Mouse (Mus musculus): ENCODE results near the gene Eif4ebp2.

The Eif4ebp2 gene

DNA sequence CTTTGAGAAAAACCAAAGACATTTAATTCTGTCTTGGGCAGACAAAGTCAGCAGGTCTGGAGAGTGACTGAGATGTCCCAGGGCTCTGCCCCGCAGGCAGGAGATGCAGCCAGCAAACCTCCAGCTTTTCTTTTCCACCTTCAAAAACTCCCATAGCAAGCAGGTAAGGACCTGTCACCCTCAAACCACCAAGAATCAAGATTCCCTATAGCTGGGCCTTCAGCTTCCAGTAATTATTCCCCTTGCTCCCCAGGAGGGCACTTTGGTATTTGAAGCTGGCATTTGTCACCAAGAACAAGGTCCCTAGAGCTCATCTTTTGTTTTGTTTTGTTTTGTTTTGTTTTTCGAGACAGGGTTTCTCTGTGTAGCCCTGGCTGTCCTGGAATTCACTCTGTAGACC lies 35.4 kb downstream of the Eif4ebp2 start:
- DNase-seq: no peak

DNA sequence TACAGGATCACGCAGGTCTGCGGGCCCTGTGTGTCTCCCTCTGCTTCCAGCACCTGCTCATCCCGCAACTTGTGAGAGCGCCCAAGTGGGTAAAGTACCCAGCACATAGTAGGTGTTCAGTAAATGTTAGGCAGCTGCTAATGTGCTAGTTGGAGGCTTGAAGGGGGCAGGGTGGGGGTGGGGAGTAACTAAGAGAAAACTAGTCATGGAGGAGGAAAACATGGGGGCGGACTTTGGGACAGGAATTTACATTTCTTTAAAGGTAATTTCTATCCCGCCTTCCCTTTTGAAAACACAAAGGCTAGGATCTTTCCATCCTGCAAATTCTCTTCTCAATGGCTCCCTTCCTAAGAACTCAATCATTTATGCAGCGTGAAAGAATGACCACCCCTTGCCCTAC lies 35.9 kb downstream of the Eif4ebp2 start:
- no peak for DNase-seq

DNA sequence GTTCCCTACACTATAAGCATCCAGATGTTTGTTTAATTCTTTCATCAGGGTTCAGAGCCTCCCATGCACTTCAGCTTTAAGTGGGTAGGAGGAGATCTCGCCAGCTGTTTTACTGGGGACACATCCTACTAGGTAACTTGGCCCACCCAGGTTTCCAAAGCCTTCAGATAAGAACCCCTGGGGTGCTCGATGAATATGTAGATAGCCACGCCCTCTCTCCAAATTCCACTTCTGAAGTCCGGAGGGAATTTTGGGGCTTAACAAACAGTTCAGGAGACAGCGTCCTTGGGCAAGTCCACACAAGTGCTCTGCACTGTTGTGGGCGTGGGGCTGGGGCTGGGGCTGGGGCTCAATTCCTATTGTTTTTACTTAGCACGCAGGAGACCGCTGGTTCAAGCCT lies 36.6 kb downstream of the Eif4ebp2 start:
- no peak for DNase-seq

DNA sequence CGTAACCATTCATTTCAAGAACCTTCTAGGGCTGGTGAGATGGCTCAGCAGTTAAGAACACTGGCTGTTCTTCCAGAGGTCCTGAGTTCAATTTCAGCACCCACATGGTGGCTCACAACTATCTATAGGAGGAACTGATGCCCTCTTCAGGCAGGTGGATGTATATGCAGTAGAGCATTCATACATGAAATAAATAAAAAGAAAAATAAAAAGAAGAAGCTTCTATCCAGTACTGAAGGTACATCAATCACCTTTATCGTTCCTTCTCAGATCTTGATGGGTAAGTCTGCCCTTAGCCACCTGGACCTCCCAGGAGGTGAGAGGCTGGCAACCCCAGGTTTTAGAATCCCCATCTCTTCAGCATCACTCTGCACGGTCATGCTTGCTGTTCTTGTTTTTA lies 37.2 kb downstream of the Eif4ebp2 start:
- DNase-seq: no peak

DNA sequence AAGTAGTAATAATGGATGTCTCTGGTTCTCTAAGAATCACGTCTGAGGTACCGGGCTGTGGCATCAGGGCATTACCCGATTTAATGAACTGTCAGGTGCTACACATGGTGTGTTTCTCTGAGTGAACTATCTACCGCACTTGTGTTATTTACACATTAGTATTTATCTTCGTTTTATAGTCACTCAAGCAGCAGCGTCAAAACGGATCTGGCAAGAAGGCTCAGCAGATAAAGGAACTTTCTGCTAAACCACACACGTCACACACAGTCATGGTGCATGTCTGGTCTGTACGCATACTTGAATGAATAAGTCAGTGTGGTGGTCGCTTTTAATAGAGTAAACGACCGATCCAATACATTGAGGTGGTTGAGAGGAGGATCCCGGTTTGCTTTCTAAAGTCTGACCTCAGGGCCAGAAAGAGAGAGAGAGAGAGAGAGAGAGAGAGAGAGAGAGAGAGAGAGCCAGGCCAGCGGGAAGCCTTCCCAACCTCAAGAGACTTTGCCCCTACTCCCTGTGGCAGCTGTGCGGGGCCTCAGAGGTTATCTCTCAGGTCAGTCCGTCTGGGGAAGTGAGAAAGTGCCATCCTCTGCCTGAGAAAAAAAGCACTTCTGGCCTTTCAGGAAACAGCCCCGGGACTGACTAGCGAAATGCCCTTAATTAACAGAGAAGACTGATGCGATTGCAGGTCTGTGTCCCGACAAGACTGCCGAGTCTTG lies 39.4 kb downstream of the Eif4ebp2 start:
- no peak for DNase-seq

DNA sequence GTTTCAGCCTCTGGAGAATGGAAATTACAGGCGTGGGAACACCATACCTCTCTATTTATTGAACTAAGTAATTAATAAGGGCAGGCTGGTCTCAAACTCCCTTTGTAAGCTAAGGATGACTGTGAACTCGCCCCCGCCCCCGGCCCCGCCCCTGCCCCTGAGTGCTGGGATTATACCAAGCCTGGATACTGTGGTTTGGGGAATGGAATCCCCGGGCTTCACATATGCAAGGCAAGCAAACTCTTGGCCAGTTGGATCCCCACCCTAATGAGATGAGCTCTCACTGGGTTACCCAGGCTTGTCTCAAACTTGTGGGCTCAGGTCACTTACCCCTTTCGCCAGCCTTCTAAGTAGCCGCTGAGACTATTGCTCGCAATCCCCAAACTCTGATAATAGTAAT lies 42.3 kb downstream of the Eif4ebp2 start:
- DNase-seq: no peak

DNA sequence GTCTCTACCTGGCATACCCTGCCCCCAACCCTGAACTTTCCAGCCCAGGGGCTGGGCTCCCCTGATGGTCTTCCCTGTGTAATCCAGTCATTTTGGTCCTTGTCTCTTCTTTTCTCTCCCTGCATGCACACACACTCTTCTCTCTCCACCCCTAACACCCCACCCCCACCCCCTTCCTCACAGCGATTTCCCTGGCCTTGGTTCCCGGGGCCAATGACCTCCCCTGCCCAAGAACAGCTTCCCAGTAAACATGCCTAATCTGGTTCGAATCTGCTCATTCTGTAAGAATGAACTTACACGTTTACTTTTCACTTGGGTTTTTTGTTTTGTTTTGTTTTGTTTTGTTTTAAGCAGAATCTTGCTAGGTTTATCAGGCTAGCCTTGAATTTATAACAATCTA lies 42.7 kb downstream of the Eif4ebp2 start:
- no peak for DNase-seq

DNA sequence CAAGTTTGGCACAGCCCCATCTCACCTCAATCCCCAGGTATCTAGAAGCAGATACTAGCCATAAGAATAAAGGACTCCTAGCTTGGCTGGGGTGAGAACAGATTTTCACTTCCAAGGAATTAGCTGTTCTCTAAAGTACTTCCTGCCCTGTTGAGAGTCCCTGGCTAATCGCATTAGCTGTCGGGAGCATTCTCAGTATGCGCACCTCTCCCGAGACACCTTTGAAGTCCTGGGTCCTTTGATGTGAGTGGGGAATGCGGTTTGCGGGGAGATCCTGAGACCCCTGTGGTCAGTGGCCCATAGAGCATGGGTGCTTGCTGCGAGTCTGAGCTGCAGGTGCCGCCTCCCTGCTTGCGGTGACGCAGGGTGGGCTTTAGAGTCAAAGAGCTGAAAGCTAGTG lies 46.5 kb downstream of the Eif4ebp2 start:
- no peak for DNase-seq

- DNase-seq: no peak
These were observed 49.5 kb downstream of the Eif4ebp2 start for GRCm38 (mm10) chr10:61402911-61403310.

GRCm38 (mm10) chr10:61402480-61402879 lies 50.0 kb downstream of the Eif4ebp2 start:
- DNase-seq: no peak

- no peak for DNase-seq
These were observed 52.1 kb downstream of the Eif4ebp2 start for GRCm38 (mm10) chr10:61400407-61400806.

GRCm38 (mm10) chr10:61399156-61399734 lies 53.2 kb downstream of the Eif4ebp2 start:
- DNase-seq: peak; percentile 35 to 36

GRCm38 (mm10) chr10:61398125-61398524 lies 54.3 kb downstream of the Eif4ebp2 start:
- DNase-seq: no peak

GRCm38 (mm10) chr10:61394476-61395136 lies 57.9 kb downstream of the Eif4ebp2 start:
- no peak for DNase-seq

- no peak for DNase-seq
These were observed 59.9 kb downstream of the Eif4ebp2 start for GRCm38 (mm10) chr10:61392584-61392983.

DNA sequence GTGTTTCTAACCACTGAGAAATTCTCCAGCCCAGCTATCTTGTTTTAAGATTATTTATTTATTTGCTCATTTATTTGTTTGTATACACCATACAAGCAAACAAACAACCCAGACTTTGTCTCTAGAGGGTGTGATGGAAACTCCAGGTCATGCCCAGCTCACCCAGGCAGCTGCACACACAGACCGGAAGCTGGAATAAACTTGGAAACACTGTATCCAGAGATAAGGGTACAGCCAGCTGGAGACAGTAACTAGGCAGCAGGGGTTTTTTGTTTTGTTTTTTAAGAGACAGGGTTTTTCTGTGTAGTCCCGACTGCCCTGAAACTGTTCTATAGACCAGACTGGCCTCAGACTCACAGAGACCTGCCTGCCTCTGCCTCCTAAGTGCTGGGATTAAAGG lies 62.3 kb downstream of the Eif4ebp2 start:
- no peak for DNase-seq

- DNase-seq: no peak
These were observed 63.4 kb downstream of the Eif4ebp2 start for GRCm38 (mm10) chr10:61389020-61389419.

DNA sequence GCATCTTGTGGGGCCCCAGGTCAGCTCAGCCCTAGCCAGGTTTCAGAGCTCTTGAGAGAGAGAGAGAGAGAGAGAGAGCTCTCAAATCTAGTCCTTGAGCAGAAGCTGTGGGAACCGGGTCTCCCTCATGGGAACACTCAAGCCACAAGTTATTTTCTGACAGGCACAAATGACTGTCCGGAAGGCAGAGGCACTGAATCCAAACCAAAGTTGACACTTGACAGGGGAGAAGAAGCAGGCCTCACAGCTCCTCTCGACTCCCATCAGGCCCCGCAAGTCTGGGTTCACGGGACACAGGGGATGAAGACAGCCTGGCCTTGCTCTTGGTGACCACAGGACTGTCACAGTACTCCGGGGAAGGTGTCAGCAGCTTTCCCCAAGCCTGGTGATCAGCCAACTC lies 66.2 kb downstream of the Eif4ebp2 start:
- no peak for DNase-seq

- no peak for DNase-seq
These were observed 67.3 kb downstream of the Eif4ebp2 start for GRCm38 (mm10) chr10:61385174-61385573.

GRCm38 (mm10) chr10:61383715-61384047 lies 68.8 kb downstream of the Eif4ebp2 start:
- DNase-seq: no peak

DNA sequence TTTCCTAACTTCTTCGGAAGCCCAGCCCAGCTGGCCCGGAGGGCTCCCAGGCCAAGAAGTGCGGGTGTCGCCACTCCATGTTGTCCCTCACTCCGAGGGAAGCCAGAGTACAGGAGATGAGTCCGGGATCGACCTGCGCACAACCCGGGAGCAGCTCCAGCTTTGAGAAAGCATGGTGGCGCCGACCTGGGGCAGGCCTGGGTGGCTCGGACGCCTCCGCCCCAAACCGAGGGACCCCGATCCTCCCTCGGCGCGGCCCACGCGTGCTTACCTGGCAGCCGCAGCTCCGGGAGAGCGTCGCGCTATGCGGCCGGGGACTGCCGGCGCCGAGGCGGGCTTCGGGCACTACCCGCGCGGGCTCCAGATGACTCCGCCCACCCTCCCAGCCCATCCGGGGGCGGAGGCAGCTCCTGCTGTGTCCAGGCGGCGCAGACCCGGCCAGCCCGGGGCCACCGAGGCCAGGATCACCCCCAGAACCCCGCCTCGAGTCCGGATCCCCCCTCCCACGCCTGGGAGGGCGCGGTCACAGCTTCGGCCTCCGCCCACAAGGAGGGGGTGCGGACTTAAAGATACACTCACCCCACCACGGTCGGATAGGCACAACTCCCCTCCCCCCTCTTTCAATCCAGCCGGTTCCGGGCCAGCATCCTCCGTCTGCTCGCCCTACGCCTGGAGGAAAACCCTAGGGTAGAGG lies 69.3 kb downstream of the Eif4ebp2 start, which contains the start of gene Pald1:
TSS of gene Pald1 (minus strand) at position 510 of the 694 bp plus-strand sequence.
- DNase-seq: peak; percentile 7 to 21

DNA sequence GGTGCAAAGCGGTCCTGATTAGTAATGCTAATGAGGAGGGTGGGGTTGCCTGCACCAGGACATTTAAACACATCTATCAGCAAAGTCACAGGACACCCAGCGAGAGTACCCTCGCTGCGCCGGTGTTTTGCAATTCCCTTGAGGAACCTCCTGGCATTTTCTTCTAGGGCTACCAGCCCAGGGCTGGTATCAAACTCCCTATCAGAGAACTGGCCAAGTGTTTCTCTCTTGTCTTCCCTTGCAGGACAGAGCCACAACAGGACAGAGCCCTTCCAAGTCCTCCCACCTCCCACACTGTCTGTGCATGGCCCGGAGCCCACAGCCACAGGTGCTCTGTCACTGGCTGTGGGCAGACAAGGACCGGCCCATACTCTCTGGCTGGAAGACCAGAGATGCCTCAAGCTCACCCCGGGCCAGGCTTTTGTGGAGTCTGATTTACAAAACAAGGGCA lies 70.2 kb downstream of the Eif4ebp2 start:
- DNase-seq: no peak

DNA sequence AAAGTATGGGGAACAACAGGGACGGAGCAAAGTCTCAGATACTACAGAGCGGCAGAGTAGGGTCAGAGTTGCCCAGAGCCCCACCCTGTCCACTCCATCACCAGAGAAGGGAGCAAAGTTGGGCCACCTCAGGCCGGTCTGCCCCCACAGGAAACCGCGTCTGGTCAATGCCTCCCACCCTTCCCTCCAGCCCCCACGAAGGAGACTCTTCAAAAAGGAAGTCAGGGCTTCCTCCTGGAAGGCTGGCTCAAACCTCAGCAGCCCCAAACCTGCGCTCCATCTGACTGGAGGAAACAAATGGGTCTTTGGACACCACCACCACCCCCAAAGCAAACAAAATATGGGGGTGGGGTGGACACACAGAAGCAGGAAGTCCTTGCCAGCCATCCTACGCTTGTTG lies 70.6 kb downstream of the Eif4ebp2 start:
- DNase-seq: no peak

DNA sequence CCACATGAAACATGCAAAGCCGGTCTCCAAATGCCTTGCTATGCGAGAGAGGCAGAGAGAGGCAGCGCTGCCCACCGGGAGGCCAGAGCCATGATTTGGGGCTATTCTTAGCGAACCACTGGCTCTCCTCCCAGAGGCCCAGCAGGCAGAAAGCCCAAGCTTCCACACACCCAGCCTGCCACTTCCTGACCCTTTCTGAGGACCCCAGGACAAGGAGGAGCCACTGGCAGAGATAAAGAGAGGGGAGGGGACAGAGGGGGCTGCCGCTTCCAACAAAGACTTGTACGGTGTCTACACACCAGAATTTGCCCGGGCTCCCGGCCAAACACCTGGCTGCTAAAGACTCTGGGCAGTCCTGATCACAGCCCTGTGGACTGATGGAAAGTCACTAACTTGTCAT lies 72.3 kb downstream of the Eif4ebp2 start:
- DNase-seq: no peak

All from thymus, postnatal 36 days (tissue).